Mouse (Mus musculus) C3H10T1/2 (cell line): ENCODE measurements around the gene Igfbp2. TPM values are rescaled to one million over a fixed set of nuclear protein-coding genes. Genes with fewer than 3 reads are reported as not detected.

Source experiments
- polyA plus RNA-seq, 2 experiments: library from polyadenylated mRNA; unstranded; fragments of >200 nt; fragmentation: generic; extraction: Trizol; gene quantifications; one replicate each; pipeline ENCODE4 v1.2.1; 2012; ENCODE audit warnings: missing spikeins in 2 of 2

The Igfbp2 gene
- not detected for polyA plus RNA-seq

DNA sequence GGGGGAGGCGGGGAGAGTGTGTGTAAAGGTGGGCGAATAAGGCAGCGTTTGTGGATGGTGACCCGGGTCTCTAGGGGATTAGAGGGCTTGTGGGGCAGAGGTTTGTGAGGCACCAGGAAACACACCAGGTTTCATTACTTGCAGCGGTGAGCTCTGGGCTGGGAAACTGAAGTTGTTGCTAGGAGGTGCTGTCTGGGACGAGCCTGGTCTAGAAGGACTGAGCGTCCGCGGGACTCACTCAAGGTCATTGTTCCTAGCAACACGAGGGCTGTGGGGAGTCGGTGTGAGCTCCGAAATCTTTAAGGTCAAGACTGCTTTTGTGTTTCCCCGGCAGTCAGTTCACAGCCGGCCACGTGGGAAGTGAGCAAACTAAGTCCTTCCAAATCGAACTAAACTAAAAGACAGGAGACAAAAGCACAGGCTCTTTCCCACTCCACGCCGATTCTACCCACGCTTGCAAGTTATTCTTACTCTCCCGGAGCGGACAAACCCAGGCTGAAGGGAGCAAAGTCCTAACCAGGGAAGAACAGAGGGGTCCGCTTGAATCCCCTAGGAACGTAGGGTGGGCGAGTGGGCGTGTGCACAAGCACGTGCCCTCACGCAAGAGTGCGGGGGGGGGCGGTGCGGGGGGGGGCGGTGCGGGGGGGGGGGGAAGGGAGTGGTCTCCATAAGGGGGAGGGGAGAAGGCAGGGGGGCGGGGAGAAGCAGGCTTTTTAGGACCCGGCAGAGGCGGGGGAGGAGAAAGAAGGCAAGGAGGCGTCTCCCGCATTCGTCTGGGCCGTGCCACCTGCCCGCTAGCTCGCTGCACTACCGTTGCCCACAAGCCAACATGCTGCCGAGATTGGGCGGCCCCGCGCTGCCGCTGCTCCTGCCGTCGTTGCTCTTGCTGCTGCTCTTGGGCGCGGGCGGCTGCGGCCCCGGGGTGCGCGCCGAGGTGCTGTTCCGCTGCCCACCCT, at the start of gene Igfbp2:
TSS of gene Igfbp2 (plus strand) at position 753 of the 956 bp plus-strand sequence.

DNA sequence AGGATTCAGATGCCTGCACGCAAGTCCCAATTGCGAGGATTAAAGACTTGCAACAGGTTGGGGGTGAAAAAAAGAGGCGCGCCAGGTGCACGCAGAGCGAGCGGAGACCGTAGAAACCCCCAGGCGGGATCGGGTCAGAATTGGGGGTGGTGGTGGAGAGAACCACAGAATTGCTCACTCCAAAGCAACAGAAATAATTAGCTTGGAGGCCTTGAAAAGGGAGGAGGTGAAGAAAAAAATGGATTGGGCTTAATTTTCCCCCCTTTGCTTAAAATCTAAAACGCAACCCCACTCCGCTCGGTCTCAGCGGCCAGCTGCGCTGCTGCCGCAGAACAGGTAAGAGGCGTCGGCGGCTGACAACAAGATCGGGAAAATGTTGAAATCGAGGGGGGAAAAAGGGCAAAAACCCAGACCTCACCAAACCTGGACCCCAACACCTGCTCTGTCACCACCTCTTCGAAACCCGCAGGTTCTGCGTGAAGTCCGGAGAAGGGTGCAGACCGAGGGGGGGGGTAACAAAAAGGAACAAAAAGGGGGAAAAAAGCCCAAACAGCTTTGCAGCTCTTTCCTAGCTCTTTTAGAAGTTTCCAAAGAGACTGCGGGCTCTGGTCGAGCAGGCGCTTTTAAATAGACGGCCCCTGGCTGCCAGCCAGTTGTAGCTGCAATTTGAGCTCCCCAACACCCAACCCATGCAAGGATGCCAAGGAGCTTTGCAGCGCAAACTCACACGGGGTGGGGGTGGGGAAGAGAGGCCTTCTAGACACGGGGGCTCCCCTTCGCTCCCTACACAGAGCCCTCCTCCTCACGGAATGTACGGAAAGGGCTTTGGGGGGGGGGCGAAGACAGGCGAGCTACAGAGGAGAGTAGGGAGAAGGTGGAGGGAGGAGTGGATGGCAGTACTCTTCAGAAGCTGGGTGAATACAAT, 50.2 kb downstream of the Igfbp2 start, which contains the start of gene Igfbp5:
TSS of gene Igfbp5 (minus strand) at position 598 of the 925 bp plus-strand sequence.

Other genes starting within 250 kb of the Igfbp2 start
- 10 to 100 TPM in 1 of 2 experiments, 1 to 10 TPM in 1; 5.5 to 18.3 TPM for gene Smarcal1, start 241.3 kb upstream of the Igfbp2 start, polyA plus RNA-seq
- gene Ankar, start 123.9 kb upstream of the Igfbp2 start, polyA plus RNA-seq = not detected
- 1,000 to 10,000 TPM; 3,677 to 5,081 TPM for gene Rpl37a, start 113.2 kb upstream of the Igfbp2 start, polyA plus RNA-seq
- gene Igfbp5, start 50.4 kb downstream of the Igfbp2 start, polyA plus RNA-seq = 1 to 10 TPM in 1 of 2 experiments, under 1 TPM in 1; 0.01 to 5.8 TPM
- not detected for gene Tnp1, start 191.4 kb downstream of the Igfbp2 start, polyA plus RNA-seq